Mouse (Mus musculus) forebrain, embryonic 16.5 days (tissue): ENCODE measurements around the gene Arid3b. TPM values are rescaled to one million over a fixed set of nuclear protein-coding genes. Genes with fewer than 3 reads are reported as not detected.

Source experiments
- ATAC-seq: fragments of 200-750 bp; cut with Nextera tagmentation; 2 replicates; pipeline ENCODE4 v1.8.0; 2017; ENCODE audit warnings: mild to moderate bottlenecking, moderate library complexity
- H3K27ac ChIP-seq: fragments of 300-500 bp; sonication (generic); 2 replicates; pipeline ENCODE4 v1.5.1; 2014; ENCODE audit warnings: low read length, control low read depth
- H3K27me3 ChIP-seq: fragments of 300-500 bp; sonication (generic); replicated peaks from 2 replicates; pipeline ENCODE4 v1.6.1; 2014; ENCODE audit warnings: low read length; ENCODE audit not compliant: control insufficient read depth, insufficient read depth
- H3K36me3 ChIP-seq: fragments of 300-500 bp; sonication (generic); 2 replicates; pipeline ENCODE4 v1.6.1; 2014; ENCODE audit not compliant: control insufficient read depth, insufficient read depth
- H3K4me1 ChIP-seq: fragments of 300-500 bp; sonication (generic); replicated peaks from 2 replicates; pipeline ENCODE4 v1.6.1; 2014; ENCODE audit warnings: low read length; ENCODE audit not compliant: control insufficient read depth, insufficient read depth
- H3K4me2 ChIP-seq: fragments of 300-500 bp; sonication (generic); 2 replicates; pipeline ENCODE4 v1.6.1; 2014; ENCODE audit warnings: mild to moderate bottlenecking, low read length, control low read depth
- H3K4me3 ChIP-seq: fragments of 300-500 bp; sonication (generic); replicated peaks from 2 replicates; pipeline ENCODE4 v1.5.1; 2014; ENCODE audit warnings: mild to moderate bottlenecking, low read length, control low read depth
- H3K9ac ChIP-seq: fragments of 300-500 bp; sonication (generic); replicated peaks from 2 replicates; pipeline ENCODE4 v1.6.1; 2014; ENCODE audit warnings: low read depth, low read length, control low read depth
- H3K9me3 ChIP-seq: fragments of 300-500 bp; sonication (generic); 2 replicates; pipeline ENCODE4 v1.6.1; 2016; ENCODE audit warnings: low read length; ENCODE audit not compliant: control insufficient read depth
- WGBS: fragments of 180-500 bp; shearing (Covaris S2); extraction: QIAGEN DNeasy Blood & Tissue Kit; methylation state at CpG from one replicate; pipeline ENCODE4 v1.1.7; 2014; 5-methylcytosine and 5-hydroxymethylcytosine counted together
- polyA plus RNA-seq: library from polyadenylated mRNA; unstranded; fragments of >200 nt; fragmentation: Nextera tagmentation; extraction: Ambion mirVana; gene quantifications from 2 replicates; pipeline ENCODE4 v1.2.1, GENCODE M21; 2015

The Arid3b gene
- polyA plus RNA-seq, 1 experiment from 2014 or later, result 10.6 TPM

DNA sequence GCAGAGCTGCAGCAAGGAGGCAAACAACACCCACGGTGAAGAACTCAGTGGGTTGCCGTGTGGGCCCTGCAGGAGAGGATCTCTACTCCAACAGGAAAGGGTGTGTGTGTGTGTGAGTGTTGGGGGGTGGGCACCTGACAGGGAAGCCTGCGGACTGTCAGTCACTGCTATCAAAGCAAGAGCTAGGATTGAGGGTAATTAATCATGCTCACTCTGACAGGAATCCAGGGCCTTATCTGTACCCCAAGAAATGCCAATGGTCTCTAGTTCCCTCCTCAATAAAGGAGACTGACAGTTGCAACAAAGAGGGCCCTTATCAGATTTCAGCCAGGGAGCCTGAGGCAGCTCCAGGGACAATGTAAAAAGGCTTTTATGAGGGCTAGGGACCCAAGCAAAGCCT lies 33.5 kb downstream of the Arid3b start:
- H3K36me3 ChIP-seq, result no peaks in the 10 kb centered on the region
- H3K27me3 ChIP-seq, result no peaks in the 10 kb centered on the region
- WGBS, result 25% methylated on average over 3 of the region's 3 CpGs
- no peak overlapping the region for H3K4me2 ChIP-seq
- H3K9me3 ChIP-seq, result no peaks in the 10 kb centered on the region
- no peak overlapping the region for H3K4me3 ChIP-seq
- no peak overlapping the region for H3K9ac ChIP-seq
- no peak overlapping the region for H3K27ac ChIP-seq
- no peak for ATAC-seq
- peaks cover 12% of the 10 kb centered on the region for H3K4me1 ChIP-seq

DNA sequence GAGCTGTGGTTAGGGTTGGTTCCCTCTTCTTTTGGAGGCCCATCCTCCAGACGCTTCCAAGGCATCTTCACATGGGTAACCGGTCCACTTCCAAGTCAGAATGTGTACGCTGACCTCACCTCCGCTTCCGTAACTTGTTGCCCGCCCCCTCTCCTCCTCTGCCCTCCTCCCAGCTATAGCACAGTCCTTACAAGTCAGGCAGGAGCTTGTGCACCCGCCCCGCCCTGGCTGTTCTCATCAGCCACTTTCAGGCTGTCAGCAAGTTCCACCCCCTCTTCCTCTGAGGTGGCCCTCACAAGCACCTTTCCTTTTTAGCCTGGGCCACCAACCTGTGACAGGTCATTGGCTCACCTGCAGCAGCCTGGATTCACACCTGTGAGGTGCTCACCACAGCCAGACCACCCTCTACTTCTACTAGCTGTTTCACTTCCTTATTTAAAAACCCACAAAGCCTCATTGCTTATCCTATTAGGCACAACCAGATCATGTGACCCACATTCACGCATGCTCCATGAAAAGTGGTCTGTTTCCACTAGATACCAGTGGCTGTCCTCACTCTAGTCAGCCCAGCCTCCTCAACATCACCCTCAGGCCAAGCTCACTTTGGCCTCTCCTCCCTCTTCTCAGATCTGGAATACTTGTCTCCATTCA lies 36.1 kb downstream of the Arid3b start:
- Histone ChIP-seq H3K4me3 (no peak overlapping the region), H3K4me1 (peaks cover 12% of the 10 kb centered on the region; the same call in 1 of the 2 replicates), H3K4me2 (no peak overlapping the region), H3K27ac (no peak overlapping the region), H3K9ac (no peak overlapping the region), H3K27me3 (no peaks in the 10 kb centered on the region), H3K9me3 (no peaks in the 10 kb centered on the region), H3K36me3 (peaks cover 12% of the 10 kb centered on the region)
- ATAC-seq, result no peak
- 94% methylated on average over 9 of the region's 9 CpGs for WGBS

DNA sequence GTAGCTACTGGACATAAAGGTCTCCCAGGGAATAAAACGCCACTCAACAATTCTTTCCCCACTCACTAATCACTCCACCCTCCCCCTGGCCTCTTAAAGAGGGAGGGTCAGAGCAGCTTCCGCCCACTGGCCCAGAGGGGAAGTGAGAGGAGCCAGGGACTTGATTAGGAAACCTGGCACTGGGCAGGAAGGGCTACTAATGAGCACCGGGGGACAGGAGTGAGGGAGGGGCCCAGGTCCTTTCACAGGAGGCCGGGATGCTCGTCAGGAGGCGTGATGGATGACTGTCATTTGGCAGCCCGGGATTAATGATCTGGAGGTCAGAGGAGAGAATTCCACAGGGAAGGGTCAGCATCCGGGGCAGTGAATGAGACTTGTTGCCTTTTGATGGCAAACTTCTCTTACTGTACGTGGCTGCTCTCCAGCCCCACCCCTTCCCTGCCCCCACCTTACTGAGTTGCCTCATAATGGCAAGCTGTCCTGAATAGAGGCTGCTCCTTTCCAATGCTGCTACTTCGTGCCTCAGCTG lies 37.8 kb downstream of the Arid3b start:
- no peak overlapping the region for H3K27ac ChIP-seq
- 6% methylated on average over 10 of the region's 10 CpGs for WGBS
- H3K9me3 ChIP-seq, result no peaks in the 10 kb centered on the region
- peaks cover 22% of the 10 kb centered on the region for H3K36me3 ChIP-seq
- peaks cover 11% of the 10 kb centered on the region; the same call in 1 of the 2 replicates for H3K4me1 ChIP-seq
- H3K9ac ChIP-seq, result no peak overlapping the region
- no peak overlapping the region for H3K4me3 ChIP-seq
- ATAC-seq, result no peak; the same call in 1 of the 2 replicates
- H3K27me3 ChIP-seq, result no peaks in the 10 kb centered on the region
- no peak overlapping the region for H3K4me2 ChIP-seq

DNA sequence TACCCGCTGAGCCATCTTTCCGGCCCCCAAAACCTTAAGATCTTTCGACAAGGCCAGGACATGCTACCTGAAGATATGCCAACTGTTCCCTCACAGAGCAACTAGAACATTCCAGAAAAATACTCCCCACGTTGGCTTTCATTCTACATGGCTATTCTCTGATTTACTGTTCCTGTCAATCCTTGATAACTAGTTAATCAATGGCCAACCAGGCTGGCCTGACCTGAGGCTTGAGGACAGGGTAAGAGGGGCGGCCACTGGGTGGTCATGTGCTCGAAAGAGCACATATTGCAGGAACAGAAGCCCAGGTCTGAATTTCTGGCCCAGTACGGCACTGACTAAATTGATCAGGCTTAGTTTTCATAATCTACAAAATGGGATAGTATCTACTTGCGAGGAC lies 39.1 kb downstream of the Arid3b start:
- Histone ChIP-seq H3K27ac (no peak overlapping the region), H3K27me3 (no peaks in the 10 kb centered on the region)
- 96% methylated on average over 8 of the region's 8 CpGs for WGBS

DNA sequence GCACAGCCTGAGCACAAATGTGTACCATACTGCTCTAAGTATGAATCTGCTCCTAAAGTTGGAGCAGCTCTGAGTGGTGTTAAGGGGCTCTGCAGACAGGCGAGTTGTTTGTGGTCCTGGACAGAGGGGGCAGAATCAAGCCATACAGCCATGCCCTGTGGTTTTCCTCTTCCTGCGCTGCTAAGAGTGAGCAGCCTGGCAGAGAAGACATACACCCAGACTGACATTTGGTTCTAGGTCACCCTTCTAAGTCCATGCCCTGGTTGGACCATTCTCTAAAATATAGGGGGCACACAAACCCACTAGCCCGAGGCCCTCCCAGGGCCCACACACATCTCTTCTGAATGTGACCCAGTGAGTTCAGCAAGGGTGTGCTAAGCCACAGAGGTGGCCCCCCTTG lies 46.9 kb downstream of the Arid3b start:
- WGBS, result 80% methylated on average over 3 of the region's 3 CpGs
- no peak overlapping the region for H3K4me3 ChIP-seq

More for the DNA sequence above, 39.1 kb downstream of the Arid3b start:
- ATAC-seq, result no peak
- Histone ChIP-seq H3K36me3 (peaks cover 34% of the 10 kb centered on the region), H3K4me1 (0 out of 2 replicates have a peak, but pooled peaks cover 4% of the 10 kb centered on the region), H3K9ac (no peak overlapping the region), H3K9me3 (no peaks in the 10 kb centered on the region), H3K4me2 (no peak overlapping the region), H3K4me3 (no peak overlapping the region)

DNA sequence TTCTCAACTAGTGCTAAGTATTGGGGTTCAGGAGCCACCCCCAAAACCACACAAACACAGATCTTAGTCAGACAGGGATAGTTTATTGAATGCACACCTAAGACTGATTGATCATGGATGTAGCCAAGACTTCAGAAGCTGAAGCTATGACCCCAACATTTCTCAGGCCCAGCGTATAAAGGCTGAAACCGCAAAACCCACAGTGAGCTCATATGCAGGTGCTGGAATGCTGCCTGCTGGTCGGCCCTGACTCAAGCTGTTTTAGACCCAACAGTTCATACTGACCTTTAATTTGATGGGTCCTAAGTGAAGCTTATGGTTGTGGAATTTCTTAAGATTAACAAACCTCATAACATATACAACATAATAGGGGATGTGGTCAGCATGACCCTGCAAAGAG lies 53.9 kb downstream of the Arid3b start:
- Histone ChIP-seq H3K9ac (no peak overlapping the region), H3K27ac (no peak overlapping the region), H3K4me1 (no peaks in the 10 kb centered on the region), H3K36me3 (no peaks in the 10 kb centered on the region), H3K27me3 (no peaks in the 10 kb centered on the region), H3K4me2 (no peak overlapping the region), H3K9me3 (no peaks in the 10 kb centered on the region), H3K4me3 (no peak overlapping the region)
- 95% methylated on average over 3 of the region's 3 CpGs for WGBS
- no peak for ATAC-seq

More for the DNA sequence above, 46.9 kb downstream of the Arid3b start:
- Histone ChIP-seq H3K9ac (no peak overlapping the region), H3K27me3 (no peaks in the 10 kb centered on the region), H3K9me3 (no peaks in the 10 kb centered on the region), H3K36me3 (peaks cover 21% of the 10 kb centered on the region), H3K4me2 (no peak overlapping the region), H3K27ac (no peak overlapping the region), H3K4me1 (no peaks in the 10 kb centered on the region)
- no peak for ATAC-seq

DNA sequence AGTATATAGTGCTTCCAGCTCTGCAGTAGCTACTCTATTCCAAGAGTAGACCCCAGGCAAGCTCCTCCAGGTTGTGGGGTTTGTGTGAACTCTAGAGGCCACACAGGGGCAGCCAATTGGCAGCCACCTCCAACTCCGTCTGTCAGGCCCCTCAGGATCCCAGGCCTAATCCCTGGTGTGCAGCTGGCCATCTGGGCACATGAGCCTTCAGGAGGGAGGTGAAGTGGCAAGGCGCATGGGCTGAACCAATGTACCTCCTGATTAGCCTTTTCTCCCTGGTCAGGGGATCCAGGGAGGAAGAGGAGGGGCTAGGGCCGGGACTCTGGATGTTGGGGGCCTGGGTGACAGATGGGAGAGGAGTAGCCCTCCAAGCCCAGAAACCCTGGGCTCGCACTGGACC lies 60.9 kb downstream of the Arid3b start:
- Histone ChIP-seq H3K36me3 (no peaks in the 10 kb centered on the region), H3K4me3 (no peak overlapping the region), H3K9me3 (no peaks in the 10 kb centered on the region), H3K9ac (no peak overlapping the region), H3K27me3 (no peaks in the 10 kb centered on the region), H3K4me2 (no peak overlapping the region), H3K27ac (no peak overlapping the region), H3K4me1 (no peaks in the 10 kb centered on the region)
- no peak for ATAC-seq
- 64% methylated on average over 4 of the region's 4 CpGs for WGBS

DNA sequence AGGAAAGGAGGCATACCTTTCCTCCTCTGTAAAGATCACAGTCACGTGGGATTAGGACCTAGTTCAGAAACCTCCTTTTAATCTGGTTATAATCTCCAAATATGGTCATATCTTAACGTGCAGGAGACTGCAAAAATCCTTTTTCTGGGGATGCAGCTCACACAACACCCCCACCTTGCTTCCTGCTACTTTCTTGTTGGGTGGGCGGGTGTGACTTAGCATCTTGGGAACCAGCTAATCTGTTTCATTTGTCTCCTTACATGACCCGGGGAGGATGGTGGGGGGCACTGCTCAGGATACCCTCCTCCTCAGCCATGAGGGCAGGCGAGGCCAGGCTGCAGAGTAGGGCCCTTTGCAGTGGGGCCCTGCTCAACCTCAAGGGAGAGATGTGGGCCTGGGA lies 61.6 kb downstream of the Arid3b start:
- Histone ChIP-seq H3K4me1 (no peaks in the 10 kb centered on the region), H3K9me3 (no peaks in the 10 kb centered on the region), H3K27me3 (no peaks in the 10 kb centered on the region), H3K36me3 (no peaks in the 10 kb centered on the region), H3K4me2 (no peak overlapping the region), H3K4me3 (no peak overlapping the region), H3K9ac (no peak overlapping the region), H3K27ac (no peak overlapping the region)
- WGBS, result 72% methylated on average over 5 of the region's 5 CpGs
- ATAC-seq, result no peak

DNA sequence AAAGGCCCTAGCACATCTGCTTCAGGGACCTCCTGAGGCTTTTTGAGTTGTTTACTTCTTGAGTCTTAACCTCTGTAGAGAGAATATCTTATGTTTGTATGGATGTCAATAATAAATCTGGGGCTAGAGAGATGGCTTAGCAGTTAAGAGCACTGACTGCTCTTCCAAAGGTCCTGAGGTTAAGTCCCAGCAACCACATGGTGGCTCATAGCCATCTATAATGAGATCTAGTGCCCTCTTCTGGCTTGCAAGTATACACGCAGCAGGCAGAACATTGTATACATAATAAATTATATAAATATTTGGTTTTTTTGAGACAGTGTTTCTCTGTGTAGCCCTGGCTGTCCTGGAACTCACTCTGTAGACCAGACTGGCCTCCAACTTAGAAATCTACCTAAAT lies 62.4 kb downstream of the Arid3b start:
- no peaks in the 10 kb centered on the region for H3K9me3 ChIP-seq
- H3K27me3 ChIP-seq, result no peaks in the 10 kb centered on the region
- H3K27ac ChIP-seq, result no peak overlapping the region
- ATAC-seq, result no peak
- no peak overlapping the region for H3K4me3 ChIP-seq
- 11% methylated on average over 1 of the region's 1 CpGs for WGBS
- no peaks in the 10 kb centered on the region for H3K36me3 ChIP-seq
- no peaks in the 10 kb centered on the region for H3K4me1 ChIP-seq
- no peak overlapping the region for H3K9ac ChIP-seq
- no peak overlapping the region for H3K4me2 ChIP-seq
